Mouse (Mus musculus) gonadal fat pad, adult 2 months (tissue): ENCODE measurements around the gene Wdr1. TPM values are rescaled to one million over a fixed set of nuclear protein-coding genes. Genes with fewer than 3 reads are reported as not detected.
A peak's percentile ranks its signal among the peaks of the same experiment; 100 is the strongest.
"Not testable (repeated sequence)": the region's sequence is repeated elsewhere in the genome, so short reads cannot be mapped to it uniquely, and the experiment has no call there.

Experiments
- DNase-seq: peaks from one replicate; pipeline ENCODE4 v3.0.0-alpha.2; 2012; ENCODE audit warnings: low read depth
- polyA plus RNA-seq: library from polyadenylated mRNA; depleted of rRNA; stranded (reverse); fragments of >200 nt; gene quantifications from 2 replicates; pipeline ENCODE4 v1.2.3, GENCODE M21; 2012; rRNA removed

The Wdr1 gene
- polyA plus RNA-seq = 132 and 145 TPM in 2 replicates

GRCm38 (mm10) chr5:38563121-38563520 is at the start of gene Wdr1:
Wdr1 (minus strand) TSS chr5:38563221.
- DNase-seq = no peak

- no peak for DNase-seq
Observed at GRCm38 (mm10) chr5:38611118-38611517, 48.1 kb upstream of the Wdr1 start.

- not testable (repeated sequence) for DNase-seq
Observed at GRCm38 (mm10) chr5:38608219-38608618, 45.2 kb upstream of the Wdr1 start.

GRCm38 (mm10) chr5:38598647-38599304 is 35.8 kb upstream of the Wdr1 start:
- no peak for DNase-seq

- no peak for DNase-seq
Observed at GRCm38 (mm10) chr5:38588924-38589323, 25.9 kb upstream of the Wdr1 start.

- no peak for DNase-seq
Observed at GRCm38 (mm10) chr5:38585450-38585849, 22.4 kb upstream of the Wdr1 start.

GRCm38 (mm10) chr5:38583026-38583425 is 20.0 kb upstream of the Wdr1 start:
- DNase-seq = no peak

- DNase-seq = no peak
Observed at GRCm38 (mm10) chr5:38580703-38581102, 17.7 kb upstream of the Wdr1 start.

- no peak for DNase-seq
Observed at GRCm38 (mm10) chr5:38570876-38571275, 7.9 kb upstream of the Wdr1 start.

GRCm38 (mm10) chr5:38568652-38569051 is 5.6 kb upstream of the Wdr1 start:
- no peak for DNase-seq

GRCm38 (mm10) chr5:38564831-38565230 is 1.8 kb upstream of the Wdr1 start:
- no peak for DNase-seq

- peak; percentile 46 for DNase-seq
Observed at GRCm38 (mm10) chr5:38561426-38562024, 1.5 kb downstream of the Wdr1 start.

- peak; percentile 20 for DNase-seq
Observed at GRCm38 (mm10) chr5:38560586-38561425, 2.2 kb downstream of the Wdr1 start.

GRCm38 (mm10) chr5:38558831-38559230 is 4.2 kb downstream of the Wdr1 start:
- no peak for DNase-seq

- DNase-seq = no peak
Observed at GRCm38 (mm10) chr5:38557811-38558210, 5.2 kb downstream of the Wdr1 start.

GRCm38 (mm10) chr5:38556406-38556805 is 6.6 kb downstream of the Wdr1 start:
- no peak for DNase-seq

GRCm38 (mm10) chr5:38553953-38554352 is 9.1 kb downstream of the Wdr1 start:
- no peak for DNase-seq

- no peak for DNase-seq
Observed at GRCm38 (mm10) chr5:38553491-38553890, 9.5 kb downstream of the Wdr1 start.

GRCm38 (mm10) chr5:38552615-38553014 is 10.4 kb downstream of the Wdr1 start:
- DNase-seq = no peak

- no peak for DNase-seq
Observed at GRCm38 (mm10) chr5:38550221-38550768, 12.7 kb downstream of the Wdr1 start.

- no peak for DNase-seq
Observed at GRCm38 (mm10) chr5:38549461-38549909, 13.5 kb downstream of the Wdr1 start.

- peak; percentile 23 for DNase-seq
Observed at GRCm38 (mm10) chr5:38547375-38547774, 15.6 kb downstream of the Wdr1 start.
